Mouse (Mus musculus): Measurements from ENCODE around the gene Nhlrc1.

GRCm38 (mm10) chr13:46975930-46976329 lies 38.7 kb downstream of the Nhlrc1 start:
- TF ChIP-seq POLR2A (IDR thresholded peaks at IDR 0.05; ENCODE audit: insufficient read depth, low read length) (no peak), EP300 (IDR thresholded peaks at IDR 0.05; ENCODE audit: insufficient read depth, low read depth, low read length) (no peak), CTCF (IDR thresholded peaks at IDR 0.05; ENCODE audit: low read depth, low read length) (no peak)
